ENCODE assay signal across 17 mouse cellular contexts in the genomic region with DNA sequence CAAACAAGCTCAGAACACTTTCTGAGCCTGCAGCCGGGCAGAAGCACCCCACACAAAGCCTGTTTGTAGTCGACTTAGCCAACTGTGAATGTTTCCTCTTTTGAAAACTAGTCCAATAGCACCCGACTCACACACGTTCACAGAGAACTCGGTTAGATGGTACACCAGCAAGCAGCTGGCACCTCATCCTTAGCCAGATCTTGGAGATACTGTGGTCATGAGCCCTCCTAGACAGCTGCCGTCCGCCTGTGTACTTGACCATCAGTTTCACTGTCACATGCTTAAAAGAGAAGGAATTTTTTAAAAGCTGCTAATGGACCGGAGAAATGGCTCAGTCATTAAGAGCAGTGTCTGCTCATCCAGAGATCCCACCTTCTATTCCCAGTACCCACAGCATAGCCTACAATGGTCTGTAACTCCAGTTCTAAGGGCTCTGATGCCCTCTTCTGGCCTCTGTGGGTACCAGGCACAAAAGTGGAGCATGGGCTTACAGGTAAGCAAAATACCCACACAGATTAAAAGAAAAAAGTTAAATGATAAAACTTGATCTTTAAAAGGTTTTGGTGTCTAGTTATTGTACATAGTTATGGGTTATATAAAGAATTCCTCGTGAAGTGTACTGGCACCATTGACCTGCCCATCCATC. TPM values are rescaled to one million over a fixed set of nuclear protein-coding genes. Genes with fewer than 3 reads are reported as not detected.
A peak's percentile ranks its signal among the peaks of the same experiment; 100 is the strongest.
DNase-seq lines count a peak whose midpoint lies in the region; ATAC-seq and TF ChIP-seq lines count a peak whose summit lies in the region.
"Had no signal": no experiment of that assay in that cellular context is flagged by ENCODE, and none has a peak within 500 bp of the region (broad histone marks: within the 10 kb centered on the region; RNA-seq: fewer than 3 reads in every experiment).

No protein-coding gene starts in this region.

- in situ Hi-C loops in Patski (cut with MboI; ENCODE audit: low pct_unique_long_range_greater_than_20kb) = no loop called here

- peak; percentile 56 for TF ChIP-seq CTCF in intestine, postnatal 0 days (IDR thresholded peaks at IDR 0.05; ENCODE audit: low read depth)
- TF ChIP-seq CTCF in lung, postnatal 0 days (IDR thresholded peaks at IDR 0.05) = peak; percentile 41
- peak; percentile 60 for TF ChIP-seq CTCF in Patski (IDR thresholded peaks at IDR 0.05)

- H3K4me2 ChIP-seq in intestine, postnatal 0 days (replicated peaks; ENCODE audit: low read depth) = no peak overlapping the region
- no peak overlapping the region for H3K4me2 ChIP-seq in intestine, embryonic 16.5 days (ENCODE audit: low read depth, low read length)
- H3K4me2 ChIP-seq in lung, postnatal 0 days (replicated peaks; ENCODE audit: low read depth, low read length) = no peak overlapping the region
- H3K4me2 ChIP-seq: heart, embryonic 11.5 days; liver, embryonic 13.5 days had no signal

- CTCF ChIA-PET in Patski (lab: Charles Lee) = interaction anchor here (1.0 to 2.3 kb wide), 2 partner anchors 8 to 12 kb away, joined by 3 to 9 read pairs; no protein-coding TSS in a partner anchor

- H3K4me3 ChIP-seq in intestine, postnatal 0 days (ENCODE audit: low read depth, low read length) = no peak overlapping the region
- no peak overlapping the region for H3K4me3 ChIP-seq in intestine, embryonic 16.5 days (ENCODE audit: low read length)
- no peak overlapping the region for H3K4me3 ChIP-seq in lung, postnatal 0 days (ENCODE audit: low read depth, low read length)
- H3K4me3 ChIP-seq: hindbrain, embryonic 10.5 days; liver, embryonic 13.5 days had no signal

- POLR2A ChIA-PET in Patski (lab: Charles Lee) = interaction anchor here (1.0 kb wide), 1 partner anchor 11 kb away, joined by 4 read pairs; no protein-coding TSS in a partner anchor

- no peak overlapping the region for H3K9ac ChIP-seq in intestine, postnatal 0 days (ENCODE audit: low read depth, low read length)
- H3K9ac ChIP-seq in intestine, embryonic 16.5 days (ENCODE audit: low read depth, low read length) = no peak overlapping the region
- H3K9ac ChIP-seq in lung, postnatal 0 days (replicated peaks; ENCODE audit: low read depth) = no peak overlapping the region
- H3K9ac ChIP-seq: liver, embryonic 13.5 days had no signal

- 85% methylated on average over 9 of the region's 9 CpGs for WGBS in intestine, postnatal 0 days
- 78% methylated on average over 9 of the region's 9 CpGs for WGBS in intestine, embryonic 16.5 days
- 73% methylated on average over 9 of the region's 9 CpGs for WGBS in lung, postnatal 0 days

- TF ChIP-seq EP300 in lung, postnatal 0 days (IDR thresholded peaks at IDR 0.05) = no peak

- H3K36me3 ChIP-seq in intestine, postnatal 0 days (ENCODE audit: control insufficient read depth, insufficient read depth) = no peaks in the 10 kb centered on the region
- no peaks in the 10 kb centered on the region for H3K36me3 ChIP-seq in intestine, embryonic 16.5 days (ENCODE audit: control insufficient read depth, insufficient read depth, low read length)
- no peaks in the 10 kb centered on the region for H3K36me3 ChIP-seq in lung, postnatal 0 days (ENCODE audit: insufficient read depth, low read length)
- no peaks in the 10 kb centered on the region for H3K36me3 ChIP-seq in splenic B cell, adult 2 months (ENCODE audit: control insufficient read depth, insufficient read depth, low read length, poor library complexity, severe bottlenecking)
- H3K36me3 ChIP-seq: hindbrain, embryonic 10.5 days; liver, embryonic 13.5 days had no signal

- no peaks in the 10 kb centered on the region; the same call in 1 of the 2 replicates for H3K27me3 ChIP-seq in intestine, postnatal 0 days (replicated peaks; ENCODE audit: control insufficient read depth, insufficient read depth, low read length)
- no peaks in the 10 kb centered on the region for H3K27me3 ChIP-seq in intestine, embryonic 16.5 days (replicated peaks; ENCODE audit: control insufficient read depth, insufficient read depth, low read length)
- H3K27me3 ChIP-seq in lung, postnatal 0 days (replicated peaks; ENCODE audit: insufficient read depth, low read length) = no peaks in the 10 kb centered on the region
- no peaks in the 10 kb centered on the region for H3K27me3 ChIP-seq in Patski
- no peaks in the 10 kb centered on the region for H3K27me3 ChIP-seq in splenic B cell, adult 2 months (ENCODE audit: control insufficient read depth, insufficient read depth, low read length, poor library complexity, severe bottlenecking)
- H3K27me3 ChIP-seq: liver, embryonic 13.5 days had no signal

- H3K4me1 ChIP-seq in intestine, postnatal 0 days (replicated peaks; ENCODE audit: control insufficient read depth, insufficient read depth, low read length) = no peaks in the 10 kb centered on the region
- H3K4me1 ChIP-seq in intestine, embryonic 16.5 days (ENCODE audit: control insufficient read depth, insufficient read depth, low read length) = no peaks in the 10 kb centered on the region
- H3K4me1 ChIP-seq in lung, postnatal 0 days (ENCODE audit: insufficient read depth, low read depth, low read length) = no peaks in the 10 kb centered on the region
- H3K4me1 ChIP-seq: hindbrain, embryonic 10.5 days; liver, embryonic 13.5 days had no signal

- no peaks in the 10 kb centered on the region for H3K9me3 ChIP-seq in intestine, postnatal 0 days (ENCODE audit: control insufficient read depth)
- no peaks in the 10 kb centered on the region for H3K9me3 ChIP-seq in intestine, embryonic 16.5 days (ENCODE audit: control insufficient read depth, low read length)
- H3K9me3 ChIP-seq in lung, postnatal 0 days (ENCODE audit: low read length) = no peaks in the 10 kb centered on the region
- H3K9me3 ChIP-seq: hindbrain, embryonic 10.5 days; liver, embryonic 13.5 days had no signal

- no peak for ATAC-seq in intestine, postnatal 0 days
- ATAC-seq in intestine, embryonic 16.5 days = no peak
- ATAC-seq in lung, postnatal 0 days = no peak
- no peak for ATAC-seq in Patski
- ATAC-seq: CD4-positive, CD25-positive, alpha-beta regulatory T cell, adult 4 months; forebrain, embryonic 14.5 days had no signal

- no peak for DNase-seq in lung, postnatal 0 days (ENCODE audit: low spot score)
- DNase-seq in lung, postnatal 14 days = no peak
- no peak for DNase-seq in Patski (ENCODE audit: low read depth, low spot score)
- DNase-seq in splenic B cell, adult 2 months (ENCODE audit: low read depth, low spot score) = peak; percentile 45
- no peak for DNase-seq in MN1 (ENCODE audit: low spot score)
- DNase-seq in left cerebral cortex, adult 9 months (ENCODE audit: low spot score in 2 of 2) = no peak
- DNase-seq: cerebellum, adult 11-12 months; gastrocnemius, postnatal 14 days; liver, embryonic 13.5 days; thymus, adult 18-20 months had no signal

- H3K27ac ChIP-seq in intestine, postnatal 0 days (ENCODE audit: low read depth, low read length) = no peak overlapping the region
- H3K27ac ChIP-seq in intestine, embryonic 16.5 days (ENCODE audit: low read length) = no peak overlapping the region
- H3K27ac ChIP-seq in lung, postnatal 0 days (ENCODE audit: low read length) = no peak overlapping the region
- H3K27ac ChIP-seq: hindbrain, embryonic 10.5 days; liver, embryonic 13.5 days had no signal

RNA-seq across cellular contexts. Expression of gene Vash2, which starts 10.5 kb away (rescaled TPM):
- 3.5 and 3.9 TPM in 2 replicates for polyA plus RNA-seq in intestine, postnatal 0 days (2015; fragmentation: Nextera tagmentation; extraction: Ambion mirVana)
- 11.9 and 12.3 TPM in 2 replicates for polyA plus RNA-seq in intestine, embryonic 16.5 days (2015; fragmentation: Nextera tagmentation; extraction: Ambion mirVana)
- 4.2 and 4.3 TPM in 2 replicates for polyA plus RNA-seq in lung, postnatal 0 days (2015; fragmentation: Nextera tagmentation; extraction: Ambion mirVana)
- 5.4 TPM for polyA plus RNA-seq in Patski (2021)

RNA-seq across cellular contexts. Expression of gene Flvcr1, which starts 36.4 kb away (rescaled TPM):
- polyA plus RNA-seq in intestine, postnatal 0 days (2015; fragmentation: Nextera tagmentation; extraction: Ambion mirVana) = 57.4 and 65.5 TPM in 2 replicates
- polyA plus RNA-seq in intestine, embryonic 16.5 days (2015; fragmentation: Nextera tagmentation; extraction: Ambion mirVana) = 8.4 and 14.2 TPM in 2 replicates
- 7.8 and 7.9 TPM in 2 replicates for polyA plus RNA-seq in lung, postnatal 0 days (2015; fragmentation: Nextera tagmentation; extraction: Ambion mirVana)
- 20.0 TPM for polyA plus RNA-seq in Patski (2021)

RNA-seq across cellular contexts. Expression of gene Spata45, which starts 46.9 kb away (rescaled TPM):
- 1.1 TPM in 2 replicates for polyA plus RNA-seq in intestine, postnatal 0 days (2015; fragmentation: Nextera tagmentation; extraction: Ambion mirVana)
- 0.61 TPM in 1 of 2 replicates, not detected in the other for polyA plus RNA-seq in intestine, embryonic 16.5 days (2015; fragmentation: Nextera tagmentation; extraction: Ambion mirVana)
- polyA plus RNA-seq in lung, postnatal 0 days (2015; fragmentation: Nextera tagmentation; extraction: Ambion mirVana) = not detected in 2 replicates
- polyA plus RNA-seq in Patski (2021) = not detected
- polyA plus RNA-seq: CD4-positive, CD25-positive, alpha-beta regulatory T cell, adult 4 months; forebrain, embryonic 14.5 days; hindbrain, embryonic 10.5 days; intestine, embryonic 14.5 days; liver, embryonic 13.5 days had no signal
